Mouse (Mus musculus): Measurements from ENCODE around the gene Gm11756.
"Not testable (repeated sequence)": the region's sequence is repeated elsewhere in the genome, so short reads cannot be mapped to it uniquely, and the experiment has no call there.

Gm11756 gene
- long read RNA-seq, experiment 1: 0 reads
- long read RNA-seq, experiment 2: 0 reads

GRCm38 (mm10) chr4:73920660-73921059 lies at the start of gene Gm11756:
Gene Gm11756 (minus strand): TSS chr4:73920760.
- intact Hi-C loops (cut with DNase I): not testable (repeated sequence)

GRCm38 (mm10) chr4:73950375-73950896 lies 29.9 kb upstream of the Gm11756 start, which contains the start of gene 2310002L09Rik:
Gene 2310002L09Rik (minus strand): TSS chr4:73950846.
- intact Hi-C loops (cut with DNase I): no loop called here

- intact Hi-C loops (cut with DNase I): not testable (repeated sequence)
Observed at GRCm38 (mm10) chr4:73905853-73906252, 14.7 kb downstream of the Gm11756 start, which contains the start of gene Gm13871. Gene Gm13871 (minus strand): TSS chr4:73905953.

- intact Hi-C loops (cut with DNase I): not testable (repeated sequence)
Observed at GRCm38 (mm10) chr4:73891012-73891411, 29.5 kb downstream of the Gm11756 start, which contains the start of gene Gm11757. Gene Gm11757 (minus strand): TSS chr4:73891112.

GRCm38 (mm10) chr4:73876166-73876565 lies 44.4 kb downstream of the Gm11756 start, which contains the start of gene Gm11758:
Gene Gm11758 (minus strand): TSS chr4:73876266.
- intact Hi-C loops (cut with DNase I): not testable (repeated sequence)
